Mouse (Mus musculus): Measurements from ENCODE around the gene Eno1.

DNA sequence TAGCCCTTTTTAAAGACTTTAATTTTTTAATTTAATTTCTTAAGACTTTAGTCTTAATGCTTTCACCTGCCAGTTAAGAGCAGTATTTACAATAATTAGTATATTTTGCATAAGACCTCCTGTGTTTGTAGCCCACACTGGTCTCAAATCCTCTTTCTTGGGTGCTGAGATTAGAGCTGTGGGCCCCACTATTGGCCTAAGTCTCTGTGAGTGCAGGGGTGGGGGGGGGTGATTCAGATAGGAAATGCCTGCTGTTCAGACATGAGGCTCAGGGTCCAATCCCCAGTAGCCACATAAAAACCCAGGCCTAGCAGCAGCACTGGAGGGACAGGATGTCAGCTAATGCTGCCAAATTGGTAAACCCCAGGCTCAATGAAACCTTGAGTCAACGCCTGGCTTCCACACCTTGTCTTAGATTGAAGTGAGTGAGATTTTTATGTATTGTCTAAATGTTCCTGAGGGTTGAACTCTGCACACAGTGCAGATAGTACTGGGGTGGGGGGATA lies 3.9 kb downstream of the Eno1 start:
- no peak for TF ChIP-seq TAL1 (IDR thresholded peaks at IDR 0.05; ENCODE audit: low read length)
- TF ChIP-seq GATA1 (IDR thresholded peaks at IDR 0.05; ENCODE audit: low read length) = no peak
